ENCODE assay signal across 26 mouse cellular contexts in genomic region chr4:73442568-73442967, GRCm38 (mm10). TPM values are rescaled to one million over a fixed set of nuclear protein-coding genes. Genes with fewer than 3 reads are reported as not detected.
"Had no signal": no experiment of that assay in that cellular context is flagged by ENCODE, and none has a peak within 500 bp of the region (broad histone marks: within the 10 kb centered on the region; RNA-seq: fewer than 3 reads in every experiment).

No protein-coding gene starts in this region.

- H3K4me3 ChIP-seq: layer of hippocampus, adult 2 months; limb, embryonic 10.5 days; limb, embryonic 13.5 days; liver, embryonic 12.5 days; liver, embryonic 15.5 days; lung, embryonic 15.5 days; megakaryocyte, embryonic 14.5 days; neural tube, embryonic 12.5 days; neural tube, embryonic 15.5 days had no signal

- H3K27ac ChIP-seq: kidney, postnatal 0 days; layer of hippocampus, adult 2 months; limb, embryonic 10.5 days; limb, embryonic 13.5 days; liver, embryonic 12.5 days; liver, embryonic 15.5 days; lung, embryonic 15.5 days; neural tube, embryonic 12.5 days; neural tube, embryonic 15.5 days had no signal

- H3K9me3 ChIP-seq: limb, embryonic 10.5 days; limb, embryonic 13.5 days; liver, embryonic 12.5 days; liver, embryonic 15.5 days; lung, embryonic 15.5 days; megakaryocyte, embryonic 14.5 days; neural tube, embryonic 12.5 days; neural tube, embryonic 15.5 days had no signal

- H3K4me1 ChIP-seq: limb, embryonic 10.5 days; limb, embryonic 13.5 days; liver, embryonic 12.5 days; liver, embryonic 15.5 days; lung, embryonic 15.5 days; megakaryocyte, embryonic 14.5 days; neural tube, embryonic 12.5 days; neural tube, embryonic 15.5 days had no signal

- H3K4me2 ChIP-seq: limb, embryonic 13.5 days; liver, embryonic 12.5 days; liver, embryonic 15.5 days; lung, embryonic 15.5 days; neural tube, embryonic 12.5 days; neural tube, embryonic 15.5 days had no signal

- H3K27me3 ChIP-seq: limb, embryonic 13.5 days; liver, embryonic 12.5 days; liver, embryonic 15.5 days; lung, embryonic 15.5 days; megakaryocyte, embryonic 14.5 days; neural tube, embryonic 12.5 days; neural tube, embryonic 15.5 days had no signal

- ATAC-seq: liver, embryonic 12.5 days had no signal

- H3K9ac ChIP-seq: limb, embryonic 13.5 days; liver, embryonic 12.5 days; liver, embryonic 15.5 days; lung, embryonic 15.5 days; neural tube, embryonic 12.5 days; neural tube, embryonic 15.5 days had no signal

- H3K36me3 ChIP-seq: limb, embryonic 10.5 days; limb, embryonic 13.5 days; liver, embryonic 12.5 days; liver, embryonic 15.5 days; lung, embryonic 15.5 days; neural tube, embryonic 12.5 days; neural tube, embryonic 15.5 days had no signal

- DNase-seq: kidney, adult 2 months; kidney, postnatal 25 days; layer of hippocampus, adult 9-11 months; liver; lung, adult 18-20 months; lung, postnatal 10 days; lung, postnatal 36 days; thymus, adult 18-20 months; thymus, postnatal 36 days had no signal

RNA-seq across cellular contexts. Expression of gene Gm11487, which starts 37.7 kb away (rescaled TPM):
- polyA plus RNA-seq: kidney, adult 2 months; kidney, embryonic 14.5 days; kidney, postnatal 0 days; large intestine, adult 2 months; limb, embryonic 10.5 days; limb, embryonic 13.5 days; liver, embryonic 12.5 days; liver, embryonic 15.5 days; lung, embryonic 15.5 days; neural tube, embryonic 12.5 days; neural tube, embryonic 15.5 days; small intestine, adult 2 months; spleen, adult 2 months; stomach, embryonic 16.5 days; testis, adult 2 months; urinary bladder, adult 2 months had no signal
